Mouse (Mus musculus) limb, embryonic 10.5 days (tissue): Measurements from ENCODE around the gene Pdgfb. TPM values are rescaled to one million over a fixed set of nuclear protein-coding genes. Genes with fewer than 3 reads are reported as not detected.

Experiments
- DNase-seq: peaks from one replicate; pipeline ENCODE4 v3.0.0-alpha.2; 2017; ENCODE audit warnings: low spot score
- H3K27ac ChIP-seq: fragments of 300-500 bp; sonication (generic); 2 replicates; pipeline ENCODE4 v1.5.1; 2016; ENCODE audit warnings: mild to moderate bottlenecking
- H3K27me3 ChIP-seq: fragments of 300-500 bp; sonication (generic); 2 replicates; pipeline ENCODE4 v1.6.1; 2016; ENCODE audit warnings: low read depth, mild to moderate bottlenecking; ENCODE audit not compliant: poor library complexity, severe bottlenecking
- H3K36me3 ChIP-seq: fragments of 300-500 bp; sonication (generic); 2 replicates; pipeline ENCODE4 v1.6.1; 2016; ENCODE audit warnings: mild to moderate bottlenecking, moderate library complexity
- H3K4me1 ChIP-seq: fragments of 300-500 bp; sonication (generic); 2 replicates; pipeline ENCODE4 v1.6.1; 2016
- H3K4me3 ChIP-seq: fragments of 300-500 bp; sonication (generic); 2 replicates; pipeline ENCODE4 v1.5.1; 2016; ENCODE audit warnings: mild to moderate bottlenecking, moderate library complexity
- H3K9me3 ChIP-seq: fragments of 300-500 bp; sonication (generic); replicated peaks from 2 replicates; pipeline ENCODE4 v1.6.1; 2016; ENCODE audit warnings: mild to moderate bottlenecking
- WGBS: fragments of 180-500 bp; shearing (Covaris S2); methylation state at CpG from one replicate; pipeline ENCODE4 v1.1.7; 2016; 5-methylcytosine and 5-hydroxymethylcytosine counted together
- polyA plus RNA-seq: library from polyadenylated mRNA; unstranded; fragments of >200 nt; fragmentation: Nextera tagmentation; extraction: Ambion mirVana; gene quantifications from 2 replicates; pipeline ENCODE4 v1.2.1, GENCODE M21; 2016

Gene Pdgfb
- polyA plus RNA-seq, 1 experiment from 2014 or later = 1.5 TPM

- 0 out of 2 replicates have a peak, but pooled peaks cover 3% of the 10 kb centered on the region for H3K27me3 ChIP-seq
- H3K36me3 ChIP-seq = no peaks in the 10 kb centered on the region
- H3K9me3 ChIP-seq = no peaks in the 10 kb centered on the region
- DNase-seq = no peak
- peaks cover 8% of the 10 kb centered on the region for H3K4me1 ChIP-seq
- no peak overlapping the region for H3K4me3 ChIP-seq
- WGBS = 64% methylated on average over 8 of the region's 8 CpGs
- peak overlapping the region; percentile 1; the same call in 1 of the 2 replicates for H3K27ac ChIP-seq
These were observed 14.1 kb downstream of the Pdgfb start for GRCm38 (mm10) chr15:80000694-80001093.

GRCm38 (mm10) chr15:79997988-79998387 is 16.8 kb downstream of the Pdgfb start:
- Histone ChIP-seq H3K36me3 (no peaks in the 10 kb centered on the region), H3K4me3 (no peak overlapping the region), H3K27me3 (0 out of 2 replicates have a peak, but pooled peaks cover 3% of the 10 kb centered on the region), H3K4me1 (no peaks in the 10 kb centered on the region), H3K9me3 (no peaks in the 10 kb centered on the region), H3K27ac (no peak overlapping the region)
- WGBS = 78% methylated on average over 3 of the region's 3 CpGs
- DNase-seq = no peak

GRCm38 (mm10) chr15:79996781-79997180 is 18.0 kb downstream of the Pdgfb start:
- Histone ChIP-seq H3K9me3 (no peaks in the 10 kb centered on the region), H3K27me3 (0 out of 2 replicates have a peak, but pooled peaks cover 3% of the 10 kb centered on the region), H3K27ac (no peak overlapping the region), H3K4me3 (no peak overlapping the region), H3K36me3 (no peaks in the 10 kb centered on the region), H3K4me1 (no peaks in the 10 kb centered on the region)
- 93% methylated on average over 11 of the region's 11 CpGs for WGBS
- no peak for DNase-seq

- 94% methylated on average over 7 of the region's 7 CpGs for WGBS
- DNase-seq = no peak
These were observed 19.2 kb downstream of the Pdgfb start for GRCm38 (mm10) chr15:79995552-79995951.

GRCm38 (mm10) chr15:79994566-79994965 is 20.2 kb downstream of the Pdgfb start:
- H3K4me3 ChIP-seq = no peak overlapping the region
- no peaks in the 10 kb centered on the region for H3K9me3 ChIP-seq
- H3K36me3 ChIP-seq = no peaks in the 10 kb centered on the region
- H3K27me3 ChIP-seq = no peaks in the 10 kb centered on the region
- no peak for DNase-seq
- WGBS = 78% methylated on average over 4 of the region's 4 CpGs
- no peak overlapping the region for H3K27ac ChIP-seq
- H3K4me1 ChIP-seq = no peaks in the 10 kb centered on the region

More at GRCm38 (mm10) chr15:79995552-79995951, 19.2 kb downstream of the Pdgfb start:
- Histone ChIP-seq H3K4me1 (no peaks in the 10 kb centered on the region), H3K27me3 (0 out of 2 replicates have a peak, but pooled peaks cover 3% of the 10 kb centered on the region), H3K27ac (no peak overlapping the region), H3K4me3 (no peak overlapping the region), H3K9me3 (no peaks in the 10 kb centered on the region), H3K36me3 (no peaks in the 10 kb centered on the region)

GRCm38 (mm10) chr15:79986182-79986581 is 28.6 kb downstream of the Pdgfb start:
- WGBS = 83% methylated on average over 8 of the region's 8 CpGs

GRCm38 (mm10) chr15:79985471-79985870 is 29.3 kb downstream of the Pdgfb start:
- no peak for DNase-seq
- Histone ChIP-seq H3K27me3 (no peaks in the 10 kb centered on the region), H3K4me3 (no peak overlapping the region), H3K36me3 (no peaks in the 10 kb centered on the region), H3K27ac (no peak overlapping the region), H3K4me1 (peaks cover 20% of the 10 kb centered on the region; the same call in 1 of the 2 replicates), H3K9me3 (no peaks in the 10 kb centered on the region)
- 80% methylated on average over 11 of the region's 11 CpGs for WGBS

More at GRCm38 (mm10) chr15:79986182-79986581, 28.6 kb downstream of the Pdgfb start:
- H3K4me3 ChIP-seq = no peak overlapping the region
- H3K9me3 ChIP-seq = no peaks in the 10 kb centered on the region
- no peak overlapping the region for H3K27ac ChIP-seq
- DNase-seq = no peak
- no peaks in the 10 kb centered on the region for H3K36me3 ChIP-seq
- peaks cover 16% of the 10 kb centered on the region; the same call in 1 of the 2 replicates for H3K4me1 ChIP-seq
- H3K27me3 ChIP-seq = no peaks in the 10 kb centered on the region

- no peaks in the 10 kb centered on the region for H3K36me3 ChIP-seq
- no peaks in the 10 kb centered on the region for H3K9me3 ChIP-seq
- H3K27ac ChIP-seq = no peak overlapping the region
- no peak overlapping the region for H3K4me3 ChIP-seq
- DNase-seq = no peak
- H3K4me1 ChIP-seq = peaks cover 20% of the 10 kb centered on the region; the same call in 1 of the 2 replicates
- H3K27me3 ChIP-seq = no peaks in the 10 kb centered on the region
- 52% methylated on average over 7 of the region's 7 CpGs for WGBS
These were observed 30.6 kb downstream of the Pdgfb start for GRCm38 (mm10) chr15:79984152-79984551.

- no peak overlapping the region for H3K4me3 ChIP-seq
- H3K9me3 ChIP-seq = no peaks in the 10 kb centered on the region
- H3K36me3 ChIP-seq = no peaks in the 10 kb centered on the region
- H3K27ac ChIP-seq = no peak overlapping the region
- H3K4me1 ChIP-seq = peaks cover 18% of the 10 kb centered on the region; the same call in 1 of the 2 replicates
- 80% methylated on average over 11 of the region's 11 CpGs for WGBS
- DNase-seq = no peak
- H3K27me3 ChIP-seq = no peaks in the 10 kb centered on the region
These were observed 34.1 kb downstream of the Pdgfb start for GRCm38 (mm10) chr15:79980716-79981115.

GRCm38 (mm10) chr15:79972186-79972585 is 42.6 kb downstream of the Pdgfb start:
- Histone ChIP-seq H3K27me3 (no peaks in the 10 kb centered on the region), H3K4me3 (no peak overlapping the region), H3K4me1 (no peaks in the 10 kb centered on the region), H3K9me3 (no peaks in the 10 kb centered on the region), H3K27ac (no peak overlapping the region), H3K36me3 (no peaks in the 10 kb centered on the region)
- DNase-seq = no peak
- WGBS = 94% methylated on average over 11 of the region's 11 CpGs

- Histone ChIP-seq H3K36me3 (no peaks in the 10 kb centered on the region), H3K27me3 (no peaks in the 10 kb centered on the region), H3K4me3 (no peak within 1 kb of the TSS), H3K9me3 (no peaks in the 10 kb centered on the region), H3K27ac (no peak within 1 kb of the TSS), H3K4me1 (no peaks in the 10 kb centered on the region)
- no peak for DNase-seq
- 93% methylated on average over 11 of the region's 11 CpGs for WGBS
These were observed 43.8 kb downstream of the Pdgfb start, which contains the start of gene Cbx7 for GRCm38 (mm10) chr15:79970940-79971339. Gene Cbx7, minus strand, starts transcription at chr15:79971119.

GRCm38 (mm10) chr15:79970491-79970890 is 44.3 kb downstream of the Pdgfb start:
- Histone ChIP-seq H3K4me3 (no peak overlapping the region), H3K27ac (no peak overlapping the region), H3K36me3 (no peaks in the 10 kb centered on the region), H3K9me3 (no peaks in the 10 kb centered on the region), H3K27me3 (no peaks in the 10 kb centered on the region), H3K4me1 (no peaks in the 10 kb centered on the region)
- DNase-seq = no peak
- 94% methylated on average over 18 of the region's 18 CpGs for WGBS

GRCm38 (mm10) chr15:79967346-79967745 is 47.4 kb downstream of the Pdgfb start:
- H3K4me3 ChIP-seq = no peak overlapping the region
- DNase-seq = no peak
- no peaks in the 10 kb centered on the region for H3K27me3 ChIP-seq
- H3K27ac ChIP-seq = no peak overlapping the region
- no peaks in the 10 kb centered on the region for H3K36me3 ChIP-seq
- WGBS = 85% methylated on average over 6 of the region's 6 CpGs
- no peaks in the 10 kb centered on the region for H3K4me1 ChIP-seq
- no peaks in the 10 kb centered on the region for H3K9me3 ChIP-seq

GRCm38 (mm10) chr15:79964376-79964775 is 50.4 kb downstream of the Pdgfb start:
- Histone ChIP-seq H3K4me3 (no peak overlapping the region), H3K36me3 (no peaks in the 10 kb centered on the region), H3K4me1 (peaks cover 5% of the 10 kb centered on the region; the same call in 1 of the 2 replicates), H3K27ac (no peak overlapping the region), H3K9me3 (no peaks in the 10 kb centered on the region), H3K27me3 (no peaks in the 10 kb centered on the region)
- WGBS = 90% methylated on average over 7 of the region's 7 CpGs
- no peak for DNase-seq
